Mouse (Mus musculus) bone marrow macrophage, adult 2 months (primary cell): ENCODE measurements around the gene Acp6.

Experiments used
- CTCF ChIP-seq: IDR thresholded peaks from 2 replicates; pipeline ENCODE4 v1.5.1; 2012; ENCODE audit warnings: low read depth, mild to moderate bottlenecking, low read length, moderate library complexity
- POLR2A ChIP-seq: IDR thresholded peaks from 2 replicates; pipeline ENCODE4 v1.6.1; 2012; ENCODE audit warnings: mild to moderate bottlenecking, low read depth, low read length, borderline replicate concordance

DNA sequence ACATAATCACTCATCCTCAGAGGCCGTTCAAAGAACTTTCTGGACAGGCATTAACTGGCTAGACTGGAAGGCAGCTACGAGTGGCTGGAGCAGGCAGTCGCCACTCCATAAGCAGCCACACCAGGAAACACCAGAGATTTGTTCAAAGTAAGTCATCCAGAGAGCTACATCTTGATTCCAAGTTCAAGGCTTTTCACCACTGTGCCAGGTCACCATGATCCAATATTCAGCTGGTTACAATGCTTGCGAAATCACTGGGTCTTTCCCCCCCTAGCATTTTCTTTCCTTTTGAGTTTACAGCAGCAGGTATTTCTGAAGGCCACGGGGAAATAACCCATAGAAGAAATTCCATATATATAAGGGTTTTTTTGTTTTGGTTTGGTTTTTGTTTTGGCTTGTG is 66.7 kb downstream of the Acp6 start:
- TF ChIP-seq POLR2A: no peak
- TF ChIP-seq CTCF: no peak
